26 mouse cellular contexts compared by ENCODE assay signal in the genomic region with DNA sequence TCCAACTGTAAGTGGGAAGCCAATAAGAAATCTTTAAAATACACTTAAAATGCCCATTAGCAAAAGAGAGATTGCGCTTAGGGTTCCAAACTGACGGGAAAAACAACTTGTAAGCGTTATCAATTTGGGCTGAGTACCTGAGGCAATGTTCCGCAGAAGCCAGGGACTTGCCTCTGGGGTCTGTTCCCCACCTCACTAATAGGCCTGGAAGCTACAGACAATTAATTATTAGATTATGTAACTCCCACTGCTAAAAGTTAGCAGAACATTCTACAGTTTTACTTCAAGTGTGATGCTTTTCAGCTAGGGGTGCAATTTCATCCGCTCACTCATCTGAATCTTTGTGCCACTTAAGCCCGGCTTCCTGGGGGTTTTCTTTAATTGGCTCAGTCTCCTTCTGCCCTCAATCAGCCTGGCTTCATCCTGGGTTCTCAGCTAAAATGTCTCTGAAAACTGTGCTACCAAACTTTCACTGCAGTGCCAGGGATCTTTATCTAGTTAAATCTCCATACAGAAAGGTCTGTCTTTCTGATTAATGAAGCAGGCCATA.
A peak's percentile ranks its signal among the peaks of the same experiment; 100 is the strongest.
DNase-seq lines count a peak whose midpoint lies in the region; ATAC-seq and TF ChIP-seq lines count a peak whose summit lies in the region.
"Had no signal": no experiment of that assay in that cellular context is flagged by ENCODE, and none has a peak within 500 bp of the region (broad histone marks: within the 10 kb centered on the region; RNA-seq: fewer than 3 reads in every experiment).

No protein-coding gene starts in this region.

- H3K4me1 ChIP-seq in hindbrain, embryonic 15.5 days (replicated peaks): no peaks in the 10 kb centered on the region
- H3K4me1 ChIP-seq in hindbrain, embryonic 12.5 days: no peaks in the 10 kb centered on the region
- H3K4me1 ChIP-seq in kidney, postnatal 0 days (replicated peaks; ENCODE audit: insufficient read depth, low read length): no peaks in the 10 kb centered on the region
- H3K4me1 ChIP-seq: forebrain, embryonic 13.5 days; heart, embryonic 10.5 days; intestine, embryonic 15.5 days had no signal

- H3K36me3 ChIP-seq in hindbrain, embryonic 15.5 days: no peaks in the 10 kb centered on the region
- H3K36me3 ChIP-seq in hindbrain, embryonic 12.5 days: no peaks in the 10 kb centered on the region
- H3K36me3 ChIP-seq in kidney, postnatal 0 days (ENCODE audit: insufficient read depth, low read length): no peaks in the 10 kb centered on the region
- H3K36me3 ChIP-seq: forebrain, embryonic 10.5 days; G1E; heart, embryonic 10.5 days; heart, embryonic 13.5 days; intestine, embryonic 15.5 days had no signal

- WGBS in hindbrain, embryonic 15.5 days: 72% methylated on average over 6 of the region's 6 CpGs
- 83% methylated on average over 6 of the region's 6 CpGs for WGBS in hindbrain, embryonic 12.5 days
- WGBS in kidney, postnatal 0 days: 53% methylated on average over 6 of the region's 6 CpGs

- no peak overlapping the region for H3K27ac ChIP-seq in hindbrain, embryonic 15.5 days (replicated peaks)
- H3K27ac ChIP-seq in hindbrain, embryonic 12.5 days: no peak overlapping the region
- no peak overlapping the region for H3K27ac ChIP-seq in kidney, postnatal 0 days
- H3K27ac ChIP-seq: forebrain, embryonic 10.5 days; forebrain, embryonic 13.5 days; heart, adult 2 months; heart, embryonic 10.5 days; heart, embryonic 13.5 days; intestine, embryonic 15.5 days had no signal

- H3K27me3 ChIP-seq in hindbrain, embryonic 15.5 days: no peaks in the 10 kb centered on the region
- H3K27me3 ChIP-seq in hindbrain, embryonic 12.5 days: no peaks in the 10 kb centered on the region
- no peaks in the 10 kb centered on the region for H3K27me3 ChIP-seq in kidney, postnatal 0 days (ENCODE audit: insufficient read depth, low read length)
- H3K27me3 ChIP-seq: CH12.LX; forebrain, embryonic 13.5 days; heart, embryonic 13.5 days; intestine, embryonic 15.5 days; Patski had no signal

- no peak overlapping the region for H3K4me2 ChIP-seq in hindbrain, embryonic 15.5 days
- no peak overlapping the region for H3K4me2 ChIP-seq in hindbrain, embryonic 12.5 days (replicated peaks)
- H3K4me2 ChIP-seq in kidney, postnatal 0 days (ENCODE audit: low read length): no peak overlapping the region
- H3K4me2 ChIP-seq: forebrain, embryonic 13.5 days; heart, embryonic 13.5 days; intestine, embryonic 15.5 days had no signal

- H3K9me3 ChIP-seq in hindbrain, embryonic 15.5 days: no peaks in the 10 kb centered on the region
- H3K9me3 ChIP-seq in hindbrain, embryonic 12.5 days (replicated peaks): no peaks in the 10 kb centered on the region
- no peaks in the 10 kb centered on the region for H3K9me3 ChIP-seq in kidney, postnatal 0 days (replicated peaks; ENCODE audit: low read length)
- H3K9me3 ChIP-seq: forebrain, embryonic 10.5 days; forebrain, embryonic 13.5 days; heart, embryonic 10.5 days; heart, embryonic 13.5 days; intestine, embryonic 15.5 days had no signal

- DNase-seq in kidney, postnatal 0 days (ENCODE audit: low spot score): peak; percentile 26
- no peak for DNase-seq in kidney, adult 8-10 months
- peak; percentile 24 for DNase-seq in brain, embryonic 14.5 days (ENCODE audit: low read depth)
- DNase-seq in right cerebral cortex, postnatal 25 days: no peak
- DNase-seq: adrenal gland, postnatal 14 days; B cell, adult 2 months; cerebellum, adult 18-20 months; cerebellum, adult 9-10 months; cerebellum, postnatal 14 days; gastrocnemius, postnatal 10 days; gastrocnemius, postnatal 36 days; heart, adult 2 months; heart, postnatal 14 days; heart, postnatal 4 days; kidney, adult 11 months had no signal

- H3K4me3 ChIP-seq in hindbrain, embryonic 15.5 days: no peak overlapping the region
- no peak overlapping the region for H3K4me3 ChIP-seq in hindbrain, embryonic 12.5 days
- H3K4me3 ChIP-seq in kidney, postnatal 0 days (replicated peaks; ENCODE audit: low read depth, low read length): no peak overlapping the region
- H3K4me3 ChIP-seq: forebrain, embryonic 10.5 days; forebrain, embryonic 13.5 days; heart, adult 2 months; heart, embryonic 10.5 days; heart, embryonic 13.5 days; intestine, embryonic 15.5 days had no signal

- no peak for TF ChIP-seq CTCF in kidney, postnatal 0 days (IDR thresholded peaks at IDR 0.05; ENCODE audit: low read depth)
- TF ChIP-seq CTCF in brain, embryonic 14.5 days (IDR thresholded peaks at IDR 0.05; ENCODE audit: borderline replicate concordance, extremely low read depth, insufficient read depth, insufficient read length): no peak

- ATAC-seq in hindbrain, embryonic 15.5 days (ENCODE audit: low FRiP score, low read depth): peak; percentile 54
- no peak for ATAC-seq in hindbrain, embryonic 12.5 days (ENCODE audit: low FRiP score)
- ATAC-seq in kidney, postnatal 0 days (replicated peaks; ENCODE audit: low FRiP score, low read depth): no peak
- ATAC-seq: forebrain, embryonic 13.5 days; forebrain, embryonic 16.5 days; intestine, embryonic 15.5 days; Patski had no signal

- TF ChIP-seq POLR2A in brain, embryonic 14.5 days (IDR thresholded peaks at IDR 0.05; ENCODE audit: borderline replicate concordance, extremely low read depth, insufficient read depth, insufficient read length, poor library complexity, severe bottlenecking): no peak

- no peak overlapping the region for H3K9ac ChIP-seq in hindbrain, embryonic 15.5 days
- no peak overlapping the region for H3K9ac ChIP-seq in hindbrain, embryonic 12.5 days
- H3K9ac ChIP-seq in kidney, postnatal 0 days (ENCODE audit: low read depth, low read length): no peak overlapping the region
- H3K9ac ChIP-seq: forebrain, embryonic 13.5 days; heart, embryonic 13.5 days; intestine, embryonic 15.5 days had no signal

Comparison
In these comparisons a context has a peak if more than half of its experiments do, and no peak if none do; other contexts are left out.
1. DNase-seq: peak in kidney, postnatal 0 days (single experiment) and brain, embryonic 14.5 days (single experiment); none in kidney, adult 8-10 months (0 of 2) and right cerebral cortex, postnatal 25 days (single experiment).